Mouse (Mus musculus): ENCODE measurements around the gene Camta1. TPM values are rescaled to one million over a fixed set of nuclear protein-coding genes. Genes with fewer than 3 reads are reported as not detected.

The Camta1 gene
- total and polyA plus RNA-seq, 2 experiments from 2014 or later = 127 to 145 TPM

DNA sequence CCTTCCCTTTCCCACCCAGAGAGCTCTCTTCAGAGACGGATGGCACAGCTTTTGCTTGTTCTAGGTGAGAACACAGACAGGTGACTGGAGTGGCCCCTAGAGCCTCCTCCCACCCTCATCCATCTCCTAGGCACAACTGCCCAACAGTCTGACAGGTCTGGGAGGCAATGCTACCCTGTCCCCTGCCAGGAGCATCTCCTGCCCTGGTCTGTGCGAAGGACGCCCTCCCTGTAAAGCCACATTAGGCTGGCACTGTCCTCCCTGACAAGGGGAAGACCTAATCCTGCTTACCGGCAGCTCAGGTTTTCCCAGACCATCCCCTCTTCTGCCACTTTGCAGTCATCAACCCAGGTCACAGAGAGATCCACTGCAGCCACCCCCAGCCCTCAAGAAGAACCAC, 206.4 kb downstream of the Camta1 start:
- H3K4me3 ChIP-seq (ENCODE audit: low read length) = no peak overlapping the region
- 78% methylated on average over 4 of the region's 4 CpGs for WGBS
- H3K36me3 ChIP-seq (ENCODE audit: insufficient read depth, low read length) = no peaks in the 10 kb centered on the region
- H3K27me3 ChIP-seq (ENCODE audit: insufficient read depth, low read length) = no peaks in the 10 kb centered on the region
- no peak overlapping the region for H3K27ac ChIP-seq
- ATAC-seq = no peak
- no peak overlapping the region for H3K4me2 ChIP-seq (ENCODE audit: low read depth, low read length)
- no peak overlapping the region for H3K9ac ChIP-seq (replicated peaks; ENCODE audit: low read length)
- no peak for DNase-seq (ENCODE audit: low spot score)
- no peak for TF ChIP-seq CTCF (IDR thresholded peaks at IDR 0.05; ENCODE audit: low read depth)
- H3K9me3 ChIP-seq (ENCODE audit: low read length) = no peaks in the 10 kb centered on the region
- H3K4me1 ChIP-seq (ENCODE audit: insufficient read depth, low read length) = 0 out of 2 replicates have a peak, but pooled peaks cover 6% of the 10 kb centered on the region

DNA sequence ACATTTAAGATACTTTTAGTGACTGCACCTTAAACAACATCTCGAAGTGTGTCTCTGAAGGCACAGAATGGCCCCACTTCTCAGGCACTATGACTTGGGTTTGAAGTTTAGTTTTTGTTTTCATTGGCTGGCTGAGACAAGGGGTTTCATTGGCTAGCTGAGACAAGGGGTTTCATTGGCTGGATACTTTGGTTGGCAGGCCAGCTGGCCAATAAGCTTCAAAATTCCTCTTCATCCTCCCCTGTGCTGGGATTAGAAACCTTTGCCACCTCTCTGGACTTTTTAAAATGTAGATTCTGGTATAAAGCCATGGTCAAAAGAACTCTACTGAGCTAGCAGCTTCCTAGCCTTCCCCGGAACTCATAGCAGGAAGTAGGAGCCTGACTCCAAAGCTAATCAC, 219.3 kb downstream of the Camta1 start:
- no peak for ATAC-seq
- 91% methylated on average over 2 of the region's 2 CpGs for WGBS

DNA sequence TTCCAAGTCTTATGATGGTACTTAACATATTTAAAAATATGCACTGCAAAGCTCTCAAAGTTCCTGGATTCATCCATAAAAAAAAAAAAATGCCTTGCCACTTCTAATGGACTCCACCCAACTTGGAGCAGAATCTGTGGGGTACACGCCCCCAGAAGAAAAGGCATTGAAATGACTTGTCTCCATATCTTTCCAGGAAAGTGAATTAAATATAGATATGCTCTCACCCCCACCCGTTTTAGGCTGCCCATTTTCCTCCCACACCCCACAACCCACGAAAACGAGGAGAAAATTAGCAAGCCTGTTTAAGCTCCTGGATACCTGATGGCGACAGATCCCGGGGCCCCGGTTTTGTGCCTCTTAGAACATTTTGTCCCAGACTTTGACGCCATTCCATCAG, 220.7 kb downstream of the Camta1 start:
- ATAC-seq (no peak), DNase-seq (ENCODE audit: low spot score) (no peak)
- TF ChIP-seq CTCF (IDR thresholded peaks at IDR 0.05; ENCODE audit: low read depth) = no peak
- H3K9ac ChIP-seq (replicated peaks; ENCODE audit: low read length) = no peak overlapping the region
- no peak overlapping the region for H3K4me2 ChIP-seq (ENCODE audit: low read depth, low read length)
- no peaks in the 10 kb centered on the region for H3K9me3 ChIP-seq (ENCODE audit: low read length)
- 80% methylated on average over 8 of the region's 8 CpGs for WGBS
- H3K4me3 ChIP-seq (ENCODE audit: low read length) = no peak overlapping the region
- no peaks in the 10 kb centered on the region for H3K4me1 ChIP-seq (ENCODE audit: insufficient read depth, low read length)
- no peak overlapping the region for H3K27ac ChIP-seq
- H3K36me3 ChIP-seq (ENCODE audit: insufficient read depth, low read length) = no peaks in the 10 kb centered on the region
- H3K27me3 ChIP-seq (ENCODE audit: insufficient read depth, low read length) = no peaks in the 10 kb centered on the region

More for the DNA sequence above, 219.3 kb downstream of the Camta1 start:
- H3K9me3 ChIP-seq (ENCODE audit: low read length) = no peaks in the 10 kb centered on the region
- no peaks in the 10 kb centered on the region for H3K27me3 ChIP-seq (ENCODE audit: insufficient read depth, low read length)
- no peak for DNase-seq (ENCODE audit: low spot score)
- H3K9ac ChIP-seq (replicated peaks; ENCODE audit: low read length) = no peak overlapping the region
- no peak overlapping the region for H3K4me2 ChIP-seq (ENCODE audit: low read depth, low read length)
- H3K4me1 ChIP-seq (ENCODE audit: insufficient read depth, low read length) = no peaks in the 10 kb centered on the region
- no peak for TF ChIP-seq CTCF (IDR thresholded peaks at IDR 0.05; ENCODE audit: low read depth)
- no peak overlapping the region for H3K4me3 ChIP-seq (ENCODE audit: low read length)
- no peak overlapping the region for H3K27ac ChIP-seq
- no peaks in the 10 kb centered on the region for H3K36me3 ChIP-seq (ENCODE audit: insufficient read depth, low read length)

DNA sequence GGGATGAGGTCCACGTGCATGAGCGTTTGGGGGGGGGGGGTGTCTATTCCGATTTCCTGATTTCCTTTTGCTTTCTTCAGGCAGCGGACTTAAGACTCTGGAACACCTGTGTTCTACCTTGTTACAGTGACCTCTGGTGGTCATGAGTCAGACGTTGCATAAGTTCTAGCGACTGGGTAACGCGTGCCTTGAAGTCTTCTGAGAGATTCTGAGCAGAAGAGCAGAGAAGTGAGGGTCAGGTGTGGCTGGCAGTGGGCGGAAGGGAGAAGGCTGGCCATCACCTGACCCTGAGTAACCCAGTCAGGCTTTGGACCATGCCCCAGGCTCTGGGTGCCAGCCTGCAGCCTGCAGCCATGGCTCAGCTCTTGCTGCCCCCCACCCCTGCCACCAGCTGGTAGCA, 222.7 kb downstream of the Camta1 start:
- TF ChIP-seq CTCF (IDR thresholded peaks at IDR 0.05; ENCODE audit: low read depth) = peak; percentile 69
- H3K27ac ChIP-seq = no peak overlapping the region
- no peaks in the 10 kb centered on the region for H3K4me1 ChIP-seq (ENCODE audit: insufficient read depth, low read length)
- ATAC-seq (no peak), DNase-seq (ENCODE audit: low spot score) (peak; percentile 86)
- no peaks in the 10 kb centered on the region for H3K27me3 ChIP-seq (ENCODE audit: insufficient read depth, low read length)
- H3K4me2 ChIP-seq (ENCODE audit: low read depth, low read length) = no peak overlapping the region
- H3K36me3 ChIP-seq (ENCODE audit: insufficient read depth, low read length) = no peaks in the 10 kb centered on the region
- 31% methylated on average over 9 of the region's 9 CpGs for WGBS
- no peak overlapping the region for H3K4me3 ChIP-seq (ENCODE audit: low read length)
- H3K9ac ChIP-seq (replicated peaks; ENCODE audit: low read length) = no peak overlapping the region
- H3K9me3 ChIP-seq (ENCODE audit: low read length) = no peaks in the 10 kb centered on the region

DNA sequence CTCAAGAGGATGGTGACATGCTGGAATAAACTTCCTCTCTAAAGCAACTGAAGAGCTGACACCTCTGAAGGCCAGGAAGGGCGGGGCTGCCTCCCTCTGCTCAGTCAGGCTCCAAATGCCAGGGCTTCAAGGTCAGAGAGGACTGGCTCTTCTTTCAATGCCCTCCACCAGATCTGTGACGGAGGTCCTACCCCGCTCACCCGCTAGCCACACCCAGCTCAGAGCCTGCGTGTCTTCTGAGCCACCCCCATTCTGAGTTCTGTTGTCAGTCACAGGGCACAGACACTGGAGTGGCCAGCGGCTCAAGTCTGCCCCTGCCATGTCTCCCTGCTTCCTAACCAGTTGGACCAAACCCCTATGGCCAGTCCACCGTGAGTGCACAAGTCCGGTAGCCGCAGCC, 224.3 kb downstream of the Camta1 start:
- 59% methylated on average over 8 of the region's 9 CpGs for WGBS
- H3K27ac ChIP-seq = no peak overlapping the region
- DNase-seq (ENCODE audit: low spot score) (no peak), ATAC-seq (no peak)
- no peak overlapping the region for H3K4me3 ChIP-seq (ENCODE audit: low read length)
- no peak for TF ChIP-seq CTCF (IDR thresholded peaks at IDR 0.05; ENCODE audit: low read depth)
- no peaks in the 10 kb centered on the region for H3K4me1 ChIP-seq (ENCODE audit: insufficient read depth, low read length)
- H3K36me3 ChIP-seq (ENCODE audit: insufficient read depth, low read length) = no peaks in the 10 kb centered on the region
- H3K9me3 ChIP-seq (ENCODE audit: low read length) = no peaks in the 10 kb centered on the region
- no peak overlapping the region for H3K9ac ChIP-seq (replicated peaks; ENCODE audit: low read length)
- H3K4me2 ChIP-seq (ENCODE audit: low read depth, low read length) = no peak overlapping the region
- H3K27me3 ChIP-seq (ENCODE audit: insufficient read depth, low read length) = no peaks in the 10 kb centered on the region

DNA sequence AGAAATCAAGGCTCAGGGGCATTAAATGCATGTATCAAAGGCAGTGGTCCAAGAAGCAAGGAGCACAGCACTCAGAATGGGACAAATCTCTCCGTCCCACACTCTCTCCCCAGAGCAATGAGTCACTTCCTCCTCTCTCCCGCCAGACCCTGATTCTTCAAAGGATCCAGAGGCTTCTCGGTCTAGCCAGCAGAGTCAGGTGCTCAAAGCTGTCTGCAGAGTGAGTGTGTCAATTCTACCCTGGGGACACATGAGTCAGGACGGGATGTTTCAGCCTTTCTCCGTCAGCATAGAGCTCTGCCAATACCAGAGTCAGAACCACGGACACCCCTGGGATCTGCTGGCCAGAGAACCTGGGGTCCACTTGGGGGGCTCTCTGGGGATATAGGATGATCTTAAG, 226.9 kb downstream of the Camta1 start:
- H3K36me3 ChIP-seq (ENCODE audit: insufficient read depth, low read length) = no peaks in the 10 kb centered on the region
- H3K27me3 ChIP-seq (ENCODE audit: insufficient read depth, low read length) = no peaks in the 10 kb centered on the region
- no peak for DNase-seq (ENCODE audit: low spot score)
- H3K4me1 ChIP-seq (ENCODE audit: insufficient read depth, low read length) = no peaks in the 10 kb centered on the region
- H3K9me3 ChIP-seq (ENCODE audit: low read length) = no peaks in the 10 kb centered on the region
- H3K4me3 ChIP-seq (ENCODE audit: low read length) = no peak overlapping the region
- ATAC-seq = no peak
- no peak overlapping the region for H3K4me2 ChIP-seq (ENCODE audit: low read depth, low read length)
- H3K27ac ChIP-seq = no peak overlapping the region
- no peak for TF ChIP-seq CTCF (IDR thresholded peaks at IDR 0.05; ENCODE audit: low read depth)
- H3K9ac ChIP-seq (replicated peaks; ENCODE audit: low read length) = no peak overlapping the region
- WGBS = 41% methylated on average over 6 of the region's 6 CpGs

DNA sequence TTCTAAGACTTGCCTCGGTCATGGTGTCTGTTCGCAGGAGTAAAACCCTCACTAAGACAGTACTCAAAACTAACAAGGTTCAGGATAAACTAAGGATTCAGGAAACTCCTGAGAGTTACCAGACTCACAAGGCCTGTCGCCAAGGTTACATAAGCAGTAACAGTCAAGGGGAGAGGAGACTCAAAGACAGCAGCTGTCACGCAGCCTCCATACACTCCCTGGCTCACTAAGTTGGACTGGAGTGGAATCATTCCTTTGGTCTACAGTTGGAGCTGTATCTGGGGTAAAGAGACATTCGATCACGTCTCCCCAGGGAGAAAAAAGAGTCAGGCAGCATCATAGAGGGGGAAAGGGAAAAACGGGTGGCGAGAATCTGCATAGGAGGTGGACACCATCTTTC, 227.9 kb downstream of the Camta1 start:
- no peaks in the 10 kb centered on the region for H3K36me3 ChIP-seq (ENCODE audit: insufficient read depth, low read length)
- H3K27me3 ChIP-seq (ENCODE audit: insufficient read depth, low read length) = no peaks in the 10 kb centered on the region
- TF ChIP-seq CTCF (IDR thresholded peaks at IDR 0.05; ENCODE audit: low read depth) = no peak
- H3K4me3 ChIP-seq (ENCODE audit: low read length) = no peak overlapping the region
- ATAC-seq (no peak), DNase-seq (ENCODE audit: low spot score) (no peak)
- H3K27ac ChIP-seq = no peak overlapping the region
- WGBS = 84% methylated on average over 8 of the region's 8 CpGs
- no peaks in the 10 kb centered on the region for H3K4me1 ChIP-seq (ENCODE audit: insufficient read depth, low read length)
- no peak overlapping the region for H3K4me2 ChIP-seq (ENCODE audit: low read depth, low read length)
- H3K9me3 ChIP-seq (ENCODE audit: low read length) = no peaks in the 10 kb centered on the region
- H3K9ac ChIP-seq (replicated peaks; ENCODE audit: low read length) = no peak overlapping the region
